ENCODE assay signal across 7 mouse cellular contexts in the genomic region with DNA sequence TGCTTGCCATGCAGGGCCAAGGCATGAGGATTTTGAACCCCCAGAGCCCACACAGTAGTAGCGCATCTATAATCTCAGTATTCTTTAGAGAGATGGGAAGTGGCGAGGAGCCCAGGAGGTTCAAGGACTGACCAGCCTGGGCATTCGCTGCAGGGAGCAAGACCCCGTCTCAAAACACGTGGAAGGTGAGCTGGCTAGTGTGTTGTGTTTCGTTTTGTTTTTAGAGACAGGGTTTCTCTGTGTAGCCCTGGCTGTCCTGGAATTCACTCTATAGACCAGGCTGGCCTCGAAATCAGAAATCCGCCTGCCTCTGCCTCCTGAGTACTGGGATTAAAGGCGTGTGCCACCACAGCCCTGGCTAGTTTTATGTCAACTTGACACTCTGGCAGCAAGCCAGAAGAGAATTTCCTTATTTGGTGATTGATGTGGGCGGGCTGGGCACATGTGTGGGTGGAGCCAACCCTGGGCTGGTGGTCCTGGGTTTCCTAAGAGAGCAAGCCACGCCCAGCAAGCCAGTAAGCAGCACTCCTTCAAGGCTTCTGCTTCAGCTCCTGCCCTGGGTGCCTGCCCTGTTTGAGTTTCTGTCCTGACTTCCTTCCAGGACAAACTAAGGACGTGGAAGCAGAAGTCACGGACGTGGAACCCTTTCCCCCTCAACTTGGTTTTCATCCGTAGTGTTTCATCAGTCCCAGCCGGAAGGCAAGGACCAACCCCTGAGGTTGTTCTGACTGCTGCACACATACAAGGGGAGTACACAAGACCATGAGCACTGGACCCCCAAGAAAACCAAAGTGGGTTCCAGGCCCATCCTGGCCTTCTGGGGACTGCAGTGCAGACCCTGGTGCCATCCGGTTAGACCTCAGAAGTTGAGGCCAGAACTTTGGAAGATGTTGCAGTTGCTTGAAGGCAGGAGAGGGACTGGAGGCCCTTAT.
A peak's percentile ranks its signal among the peaks of the same experiment; 100 is the strongest.
DNase-seq lines count a peak whose midpoint lies in the region; ATAC-seq and TF ChIP-seq lines count a peak whose summit lies in the region.

No protein-coding gene starts in this region.

- H3K27me3 ChIP-seq in spleen, adult 2 months (ENCODE audit: control insufficient read depth, insufficient read depth, low read length) = no peaks in the 10 kb centered on the region
- H3K27me3 ChIP-seq in forebrain, embryonic 12.5 days = no peaks in the 10 kb centered on the region
- H3K27me3 ChIP-seq in midbrain, postnatal 0 days (ENCODE audit: insufficient read depth, low read length) = no peaks in the 10 kb centered on the region

- peak in 1 of 2 experiments; percentile 50 for DNase-seq in spleen, adult 2 months (ENCODE audit: low read depth in 1 of 2, low spot score in 2 of 2)
- DNase-seq in spleen, adult 12 weeks (ENCODE audit: low spot score) = no peak
- DNase-seq in kidney, postnatal 36 days = peak; percentile 43 to 46
- DNase-seq in midbrain, postnatal 0 days (ENCODE audit: low spot score) = no peak
- DNase-seq in c-Kit-positive CD71-positive TER-119-positive erythroid progenitor cells, embryonic 14.5 days (ENCODE audit: low spot score) = no peak

- no peaks in the 10 kb centered on the region for H3K9me3 ChIP-seq in forebrain, embryonic 12.5 days
- H3K9me3 ChIP-seq in midbrain, postnatal 0 days (ENCODE audit: low read length) = no peaks in the 10 kb centered on the region

- no peak for ATAC-seq in forebrain, embryonic 12.5 days (ENCODE audit: low FRiP score)
- ATAC-seq in midbrain, postnatal 0 days (ENCODE audit: low FRiP score) = no peak
- ATAC-seq in monocyte, adult 5-6 weeks (replicated peaks; ENCODE audit: insufficient number of reproducible peaks, low FRiP score, low TSS enrichment, poor library complexity, severe bottlenecking) = no peak

- no peaks in the 10 kb centered on the region for H3K36me3 ChIP-seq in spleen, adult 2 months (ENCODE audit: control insufficient read depth, insufficient read depth, low read length)
- H3K36me3 ChIP-seq in forebrain, embryonic 12.5 days (replicated peaks) = no peaks in the 10 kb centered on the region
- no peaks in the 10 kb centered on the region for H3K36me3 ChIP-seq in midbrain, postnatal 0 days (ENCODE audit: insufficient read depth, low read length)

- H3K4me1 ChIP-seq in spleen, adult 2 months (ENCODE audit: control insufficient read depth, insufficient read depth, insufficient read length) = peaks cover 42% of the 10 kb centered on the region
- peaks cover 78% of the 10 kb centered on the region for H3K4me1 ChIP-seq in forebrain, embryonic 12.5 days
- peaks cover 34% of the 10 kb centered on the region for H3K4me1 ChIP-seq in midbrain, postnatal 0 days (ENCODE audit: insufficient read depth, low read length)

- 84% methylated on average over 17 of the region's 17 CpGs for WGBS in spleen, adult 2 months
- 85% methylated on average over 17 of the region's 17 CpGs for WGBS in forebrain, embryonic 12.5 days
- 88% methylated on average over 17 of the region's 17 CpGs for WGBS in midbrain, postnatal 0 days

- TF ChIP-seq CTCF in spleen, adult 2 months (IDR thresholded peaks at IDR 0.05; ENCODE audit: extremely low read depth, insufficient read depth, insufficient read length, insufficient replicate concordance) = no peak
- no peak for TF ChIP-seq CTCF in midbrain, postnatal 0 days (IDR thresholded peaks at IDR 0.05)

- no peak overlapping the region for H3K4me3 ChIP-seq in spleen, adult 2 months (ENCODE audit: extremely low read depth, insufficient read depth, insufficient read length)
- H3K4me3 ChIP-seq in forebrain, embryonic 12.5 days (replicated peaks) = no peak overlapping the region
- H3K4me3 ChIP-seq in midbrain, postnatal 0 days (ENCODE audit: low read depth, low read length) = no peak overlapping the region

- TF ChIP-seq POLR2A in spleen, adult 2 months (IDR thresholded peaks at IDR 0.05; ENCODE audit: low read depth, low read length) = no peak

- peak overlapping the region; percentile 75 for H3K27ac ChIP-seq in spleen, adult 2 months (ENCODE audit: insufficient read depth, low read length)
- H3K27ac ChIP-seq in forebrain, embryonic 12.5 days = peak overlapping the region; percentile 100
- peak overlapping the region; percentile 99 for H3K27ac ChIP-seq in midbrain, postnatal 0 days (ENCODE audit: low read depth, low read length)

- H3K4me2 ChIP-seq in forebrain, embryonic 12.5 days = no peak overlapping the region
- H3K4me2 ChIP-seq in midbrain, postnatal 0 days (ENCODE audit: low read depth, low read length, poor library complexity, severe bottlenecking) = no peak overlapping the region

- no peak overlapping the region for H3K9ac ChIP-seq in forebrain, embryonic 12.5 days
- H3K9ac ChIP-seq in midbrain, postnatal 0 days (replicated peaks; ENCODE audit: low read length, poor library complexity, severe bottlenecking) = no peak overlapping the region

Comparison
In these comparisons a context has a peak if more than half of its experiments do, and no peak if none do; other contexts are left out.
1. DNase-seq: peak in kidney, postnatal 36 days (2 of 2); none in spleen, adult 12 weeks (single experiment), midbrain, postnatal 0 days (single experiment) and c-Kit-positive CD71-positive TER-119-positive erythroid progenitor cells, embryonic 14.5 days (single experiment).
2. Peak in every context shown above with its lines, with median percentiles within 50 percentile points of each other: H3K27ac ChIP-seq.